In genomic region chr6:88759793-88760453, GRCm38 (mm10) we compare ENCODE assay signal across 8 mouse cellular contexts. TPM values are rescaled to one million over a fixed set of nuclear protein-coding genes. Genes with fewer than 3 reads are reported as not detected.
DNase-seq lines count a peak whose midpoint lies in the region; ATAC-seq and TF ChIP-seq lines count a peak whose summit lies in the region.

No protein-coding gene starts in this region.

- H3K4me1 ChIP-seq in CH12.LX (ENCODE audit: control insufficient read depth in 1 of 2, insufficient read depth in 2 of 2) = peaks cover 55 to 89% of the 10 kb centered on the region in 2 experiments
- H3K4me1 ChIP-seq in forebrain, postnatal 0 days (ENCODE audit: insufficient read depth) = peaks cover 9% of the 10 kb centered on the region
- H3K4me1 ChIP-seq in lung, embryonic 15.5 days = peaks cover 50% of the 10 kb centered on the region

- in situ Hi-C loops in CH12.LX (cut with MboI; ENCODE audit: low pct_ligation_motif_present, low pct_unique_long_range_greater_than_20kb, low sequenced_read_pairs) = no loop called here

- WGBS in forebrain, postnatal 0 days = 31% methylated on average over 17 of the region's 17 CpGs
- 42% methylated on average over 17 of the region's 17 CpGs for WGBS in lung, embryonic 15.5 days

- intact Hi-C loops in heart, postnatal 14 days (cut with DNase I) = loop anchor here (2.0 kb wide), 2 partner anchors 25 to 33 kb away; no protein-coding TSS in a partner anchor

- TF ChIP-seq EP300 in CH12.LX (IDR thresholded peaks at IDR 0.05; ENCODE audit: low read length) = no peak

- no peaks in the 10 kb centered on the region for H3K27me3 ChIP-seq in CH12.LX (replicated peaks)
- H3K27me3 ChIP-seq in forebrain, postnatal 0 days (ENCODE audit: insufficient read depth, low read length) = no peaks in the 10 kb centered on the region
- no peaks in the 10 kb centered on the region for H3K27me3 ChIP-seq in lung, embryonic 15.5 days

- peaks cover 75% of the 10 kb centered on the region for H3K79me2 ChIP-seq in CH12.LX (replicated peaks; ENCODE audit: control insufficient read depth, extremely low read depth, insufficient read depth, poor library complexity, severe bottlenecking)

- no peak for TF ChIP-seq RAD21 in CH12.LX (IDR thresholded peaks at IDR 0.05; ENCODE audit: low read depth, low read length)

- TF ChIP-seq POLR2A in CH12.LX (IDR thresholded peaks at IDR 0.05; ENCODE audit: low read depth, low read length) = no peak

- no peak overlapping the region for H3K4me3 ChIP-seq in CH12.LX (replicated peaks in 1 of 3; ENCODE audit: low read depth in 2 of 3, low read length in 2 of 3, poor library complexity in 1 of 3)
- H3K4me3 ChIP-seq in forebrain, postnatal 0 days (ENCODE audit: low read depth, low read length) = no peak overlapping the region
- no peak overlapping the region for H3K4me3 ChIP-seq in lung, embryonic 15.5 days

- peaks cover 33 to 89% of the 10 kb centered on the region in 2 experiments for H3K36me3 ChIP-seq in CH12.LX (replicated peaks in 1 of 2; ENCODE audit: control insufficient read depth in 1 of 2, insufficient read depth in 1 of 2, low read length in 1 of 2)
- H3K36me3 ChIP-seq in forebrain, postnatal 0 days (ENCODE audit: insufficient read depth) = no peaks in the 10 kb centered on the region
- no peaks in the 10 kb centered on the region for H3K36me3 ChIP-seq in lung, embryonic 15.5 days

- H3K9ac ChIP-seq in CH12.LX (ENCODE audit: insufficient read depth, low read depth) = no peak overlapping the region
- H3K9ac ChIP-seq in forebrain, postnatal 0 days = 0 out of 2 replicates have a peak overlapping the region, but pooled peaks have one; percentile 6
- H3K9ac ChIP-seq in lung, embryonic 15.5 days = no peak overlapping the region

- peak overlapping the region; percentile 61 for H3K27ac ChIP-seq in CH12.LX (ENCODE audit: insufficient read depth, low read depth)
- peak overlapping the region; percentile 45; the same call in 1 of the 2 replicates for H3K27ac ChIP-seq in forebrain, postnatal 0 days (ENCODE audit: low read depth, low read length)
- peak overlapping the region; percentile 0; the same call in 1 of the 2 replicates for H3K27ac ChIP-seq in lung, embryonic 15.5 days

- dilution Hi-C loops in CH12.LX (cut with MboI; ENCODE audit: extremely low pct_ligation_motif_present, extremely low pct_unique_long_range_greater_than_20kb, low sequenced_read_pairs) = no loop called here

- no peak overlapping the region for H3K4me2 ChIP-seq in CH12.LX (ENCODE audit: insufficient read depth, low read depth, poor library complexity, severe bottlenecking)
- H3K4me2 ChIP-seq in forebrain, postnatal 0 days (ENCODE audit: low read depth) = 0 out of 2 replicates have a peak overlapping the region, but pooled peaks have one; percentile 3
- H3K4me2 ChIP-seq in lung, embryonic 15.5 days = no peak overlapping the region

- peak; percentile 77 for ATAC-seq in forebrain, postnatal 0 days
- ATAC-seq in lung, embryonic 15.5 days (ENCODE audit: borderline replicate concordance, extremely low read depth, low FRiP score, low TSS enrichment) = peak; percentile 68; the same call in 1 of the 2 replicates

- no peaks in the 10 kb centered on the region for H3K9me3 ChIP-seq in CH12.LX (replicated peaks; ENCODE audit: low read length)
- no peaks in the 10 kb centered on the region for H3K9me3 ChIP-seq in forebrain, postnatal 0 days (ENCODE audit: low read length)
- H3K9me3 ChIP-seq in lung, embryonic 15.5 days = no peaks in the 10 kb centered on the region

- DNase-seq in CH12.LX (ENCODE audit: extremely low read depth) (no peak), adipocyte (ENCODE audit: low spot score) (no peak)
- DNase-seq in c-Kit-positive CD71-positive TER-119-negative erythroid progenitor cells, embryonic 14.5 days (ENCODE audit: low read depth) = peak; percentile 77
- peak; percentile 83 for DNase-seq in forebrain, postnatal 0 days
- peak; percentile 91 for DNase-seq in heart, postnatal 14 days
- DNase-seq in layer of hippocampus, adult 8-10 months (ENCODE audit: low spot score in 2 of 2) = peak; percentile 84 to 88
- peak; percentile 80 for DNase-seq in right cerebral cortex, postnatal 14 days

- no peak for TF ChIP-seq CTCF in CH12.LX (conservative IDR thresholded peaks at IDR 0.05 in 1 of 2, IDR thresholded peaks at IDR 0.05 in 1 of 2; ENCODE audit: low read depth in 2 of 2, low read length in 2 of 2)
- no peak for TF ChIP-seq CTCF in forebrain, postnatal 0 days (IDR thresholded peaks at IDR 0.05; ENCODE audit: low read depth)

TF ChIP-seq in CH12.LX, 34 proteins besides CTCF, POLR2A, EP300 and RAD21:
- no peak for TF ChIP-seq USF1 (IDR thresholded peaks at IDR 0.05; ENCODE audit: low read depth, low read length)
- TF ChIP-seq CHD2 (IDR thresholded peaks at IDR 0.05; ENCODE audit: low read length) = no peak
- TF ChIP-seq TCF12 (IDR thresholded peaks at IDR 0.05; ENCODE audit: low read depth, low read length) = no peak
- TF ChIP-seq JUN (IDR thresholded peaks at IDR 0.05; ENCODE audit: insufficient read depth, low read depth, low read length) = no peak
- TF ChIP-seq ZKSCAN1 (IDR thresholded peaks at IDR 0.05; ENCODE audit: borderline replicate concordance, low read depth, low read length) = no peak
- no peak for TF ChIP-seq BHLHE40 (IDR thresholded peaks at IDR 0.05; ENCODE audit: low read depth, low read length)
- no peak for TF ChIP-seq NELFE (IDR thresholded peaks at IDR 0.05; ENCODE audit: low read depth, low read length)
- TF ChIP-seq CHD1 (IDR thresholded peaks at IDR 0.05; ENCODE audit: low read depth, low read length) = no peak
- TF ChIP-seq ZNF384 (IDR thresholded peaks at IDR 0.05; ENCODE audit: low read depth, low read length) = no peak
- TF ChIP-seq TBP (conservative IDR thresholded peaks at IDR 0.05; ENCODE audit: low read depth, low read length) = no peak

RNA-seq across cellular contexts. Expression of gene Mgll, which starts 35.7 kb away (rescaled TPM):
- 81.1 and 95.6 TPM in 2 replicates for total RNA-seq in CH12.LX (2012; rRNA removed)
- 57.7 and 60.8 TPM in 2 replicates for total RNA-seq in CH12.LX (2014; rRNA removed)
- 66.6 and 76.5 TPM in 2 replicates for polyA plus RNA-seq in CH12.LX (2012; ENCODE audit: insufficient read length, low read depth)
- 35.1 and 37.5 TPM in 2 replicates for total RNA-seq in forebrain, postnatal 0 days (2014; rRNA removed)
- 48.7 and 60.7 TPM in 2 replicates for polyA plus RNA-seq in forebrain, postnatal 0 days (2015; fragmentation: Nextera tagmentation; extraction: Ambion mirVana)
- total RNA-seq in heart, postnatal 14 days (2021) = 100 to 1,000 TPM; 173 to 177 TPM
- total RNA-seq in layer of hippocampus, adult 8-10 months (2022) = 100 to 1,000 TPM; 162 to 167 (median 167) TPM
- 75.8 and 76.7 TPM in 2 replicates for polyA plus RNA-seq in lung, embryonic 15.5 days (2015; fragmentation: Nextera tagmentation; extraction: Ambion mirVana)

Comparison
In these comparisons a context has a peak if more than half of its experiments do, and no peak if none do; other contexts are left out.
1. DNase-seq: peak in c-Kit-positive CD71-positive TER-119-negative erythroid progenitor cells, embryonic 14.5 days (single experiment), forebrain, postnatal 0 days (single experiment), heart, postnatal 14 days (2 of 2), layer of hippocampus, adult 8-10 months (2 of 2) and right cerebral cortex, postnatal 14 days (single experiment); none in CH12.LX (single experiment) and adipocyte (single experiment).
2. H3K27ac ChIP-seq: peak in every context shown above with its lines; median percentile 61 in CH12.LX; 45 in forebrain, postnatal 0 days; 0 in lung, embryonic 15.5 days.